Mouse (Mus musculus) ovary, adult 18-20 months (tissue): Measurements from ENCODE around the gene U2af1.
"Not testable (repeated sequence)": the region's sequence is repeated elsewhere in the genome, so short reads cannot be mapped to it uniquely, and the experiment has no call there.

Experiments used
- DNase-seq: peaks from one replicate; pipeline ENCODE4 v3.0.0; 2022; ENCODE audit warnings: low spot score, mixed read lengths

The U2af1 gene

GRCm38 (mm10) chr17:31658468-31659185 is at the start of gene U2af1:
TSS of gene U2af1 (minus strand) at chr17:31658892.
- DNase-seq, result peak; percentile 96

- peak; percentile 32 for DNase-seq
Measured at GRCm38 (mm10) chr17:31705271-31706020, 46.8 kb upstream of the U2af1 start.

GRCm38 (mm10) chr17:31703276-31703980 is 44.7 kb upstream of the U2af1 start:
- no peak for DNase-seq

GRCm38 (mm10) chr17:31698347-31698746 is 39.7 kb upstream of the U2af1 start:
- no peak for DNase-seq

- not testable (repeated sequence) for DNase-seq
Measured at GRCm38 (mm10) chr17:31695356-31695755, 36.7 kb upstream of the U2af1 start.

GRCm38 (mm10) chr17:31694949-31695348 is 36.3 kb upstream of the U2af1 start:
- DNase-seq, result no peak

- no peak for DNase-seq
Measured at GRCm38 (mm10) chr17:31694023-31694376, 35.3 kb upstream of the U2af1 start.

- peak; percentile 48 for DNase-seq
Measured at GRCm38 (mm10) chr17:31693330-31694022, 34.8 kb upstream of the U2af1 start.

- no peak for DNase-seq
Measured at GRCm38 (mm10) chr17:31692918-31693317, 34.2 kb upstream of the U2af1 start.

GRCm38 (mm10) chr17:31689606-31690005 is 30.9 kb upstream of the U2af1 start:
- DNase-seq, result no peak

GRCm38 (mm10) chr17:31688112-31688511 is 29.4 kb upstream of the U2af1 start:
- DNase-seq, result no peak

- DNase-seq, result peak; percentile 79
Measured at GRCm38 (mm10) chr17:31686225-31686564, 27.5 kb upstream of the U2af1 start.

- DNase-seq, result peak; percentile 70
Measured at GRCm38 (mm10) chr17:31685514-31686224, 27.0 kb upstream of the U2af1 start.

GRCm38 (mm10) chr17:31680450-31680849 is 21.8 kb upstream of the U2af1 start:
- no peak for DNase-seq

GRCm38 (mm10) chr17:31677507-31677906 is 18.8 kb upstream of the U2af1 start, which contains the start of gene Cryaa:
TSS of gene Cryaa (plus strand) at chr17:31677807.
- DNase-seq, result no peak

- no peak for DNase-seq
Measured at GRCm38 (mm10) chr17:31674426-31674825, 15.7 kb upstream of the U2af1 start.

- DNase-seq, result no peak
Measured at GRCm38 (mm10) chr17:31672279-31672678, 13.6 kb upstream of the U2af1 start.

GRCm38 (mm10) chr17:31671698-31672097 is 13.0 kb upstream of the U2af1 start:
- no peak for DNase-seq

GRCm38 (mm10) chr17:31670163-31670562 is 11.5 kb upstream of the U2af1 start:
- DNase-seq, result no peak

GRCm38 (mm10) chr17:31668306-31668705 is 9.6 kb upstream of the U2af1 start:
- no peak for DNase-seq

- peak; percentile 73 for DNase-seq
Measured at GRCm38 (mm10) chr17:31664760-31665159, 6.1 kb upstream of the U2af1 start.

- DNase-seq, result no peak
Measured at GRCm38 (mm10) chr17:31662855-31663254, 4.2 kb upstream of the U2af1 start.
